Mouse (Mus musculus): ENCODE results near the gene P2rx7. TPM values are rescaled to one million over a fixed set of nuclear protein-coding genes. Genes with fewer than 3 reads are reported as not detected.

P2rx7 gene
- polyA plus RNA-seq, 2 experiments = 1.7 to 3.6 TPM

GRCm38 (mm10) chr5:122726068-122726467, 82.4 kb downstream of the P2rx7 start:
- H3K27ac ChIP-seq (replicated peaks; ENCODE audit: low read depth, low read length) = no peak overlapping the region
- H3K4me1 ChIP-seq (ENCODE audit: control insufficient read depth, insufficient read depth, low read length) = no peaks in the 10 kb centered on the region; the same call in 1 of the 2 replicates
- ATAC-seq (ENCODE audit: low FRiP score, low read depth) = peak; percentile 66; the same call in 1 of the 2 replicates
- H3K9ac ChIP-seq (ENCODE audit: low read depth, low read length, severe bottlenecking) = no peak overlapping the region
- DNase-seq (ENCODE audit: low spot score) = peak; percentile 91
- no peak overlapping the region for H3K4me2 ChIP-seq (replicated peaks; ENCODE audit: low read depth, low read length, severe bottlenecking)
- WGBS = 19% methylated on average over 7 of the region's 7 CpGs
- peaks cover 3% of the 10 kb centered on the region; the same call in 1 of the 2 replicates for H3K36me3 ChIP-seq (ENCODE audit: control insufficient read depth, insufficient read depth, low read length)
- no peak for TF ChIP-seq POLR2A (IDR thresholded peaks at IDR 0.05; ENCODE audit: borderline replicate concordance, extremely low read depth, insufficient read depth, insufficient read length)
- H3K4me3 ChIP-seq (replicated peaks; ENCODE audit: low read length) = no peak overlapping the region
- H3K9me3 ChIP-seq (ENCODE audit: control insufficient read depth, low read length) = no peaks in the 10 kb centered on the region
- no peaks in the 10 kb centered on the region for H3K27me3 ChIP-seq (ENCODE audit: control insufficient read depth, insufficient read depth, low read length)

GRCm38 (mm10) chr5:122726595-122726994, 82.9 kb downstream of the P2rx7 start:
- H3K4me1 ChIP-seq (ENCODE audit: control insufficient read depth, insufficient read depth, low read length) = peaks cover 3% of the 10 kb centered on the region
- H3K27ac ChIP-seq (replicated peaks; ENCODE audit: low read depth, low read length) = no peak overlapping the region
- H3K4me2 ChIP-seq (replicated peaks; ENCODE audit: low read depth, low read length, severe bottlenecking) = no peak overlapping the region
- H3K4me3 ChIP-seq (replicated peaks; ENCODE audit: low read length) = no peak overlapping the region
- peaks cover 3% of the 10 kb centered on the region; the same call in 1 of the 2 replicates for H3K36me3 ChIP-seq (ENCODE audit: control insufficient read depth, insufficient read depth, low read length)
- no peak for TF ChIP-seq POLR2A (IDR thresholded peaks at IDR 0.05; ENCODE audit: borderline replicate concordance, extremely low read depth, insufficient read depth, insufficient read length)
- H3K9ac ChIP-seq (ENCODE audit: low read depth, low read length, severe bottlenecking) = no peak overlapping the region
- 76% methylated on average over 5 of the region's 5 CpGs for WGBS
- no peaks in the 10 kb centered on the region for H3K27me3 ChIP-seq (ENCODE audit: control insufficient read depth, insufficient read depth, low read length)
- H3K9me3 ChIP-seq (ENCODE audit: control insufficient read depth, low read length) = no peaks in the 10 kb centered on the region
- DNase-seq (ENCODE audit: low spot score) (no peak), ATAC-seq (ENCODE audit: low FRiP score, low read depth) (no peak)

GRCm38 (mm10) chr5:122727096-122727495, 83.4 kb downstream of the P2rx7 start:
- 92% methylated on average over 7 of the region's 7 CpGs for WGBS
- DNase-seq (ENCODE audit: low spot score) (no peak), ATAC-seq (ENCODE audit: low FRiP score, low read depth) (no peak)
- Histone ChIP-seq H3K4me3 (replicated peaks; ENCODE audit: low read length) (no peak overlapping the region), H3K27me3 (ENCODE audit: control insufficient read depth, insufficient read depth, low read length) (no peaks in the 10 kb centered on the region), H3K4me2 (replicated peaks; ENCODE audit: low read depth, low read length, severe bottlenecking) (no peak overlapping the region), H3K36me3 (ENCODE audit: control insufficient read depth, insufficient read depth, low read length) (peaks cover 3% of the 10 kb centered on the region; the same call in 1 of the 2 replicates), H3K27ac (replicated peaks; ENCODE audit: low read depth, low read length) (no peak overlapping the region), H3K9me3 (ENCODE audit: control insufficient read depth, low read length) (no peaks in the 10 kb centered on the region), H3K9ac (ENCODE audit: low read depth, low read length, severe bottlenecking) (no peak overlapping the region), H3K4me1 (ENCODE audit: control insufficient read depth, insufficient read depth, low read length) (peaks cover 4% of the 10 kb centered on the region)
- TF ChIP-seq POLR2A (IDR thresholded peaks at IDR 0.05; ENCODE audit: borderline replicate concordance, extremely low read depth, insufficient read depth, insufficient read length) = no peak

GRCm38 (mm10) chr5:122730776-122731175, 87.1 kb downstream of the P2rx7 start:
- no peaks in the 10 kb centered on the region for H3K27me3 ChIP-seq (ENCODE audit: control insufficient read depth, insufficient read depth, low read length)
- ATAC-seq (ENCODE audit: low FRiP score, low read depth) = no peak
- no peak overlapping the region for H3K4me2 ChIP-seq (replicated peaks; ENCODE audit: low read depth, low read length, severe bottlenecking)
- 0 out of 2 replicates have a peak, but pooled peaks cover 3% of the 10 kb centered on the region for H3K36me3 ChIP-seq (ENCODE audit: control insufficient read depth, insufficient read depth, low read length)
- no peak overlapping the region for H3K27ac ChIP-seq (replicated peaks; ENCODE audit: low read depth, low read length)
- DNase-seq (ENCODE audit: low spot score) = no peak
- H3K9ac ChIP-seq (ENCODE audit: low read depth, low read length, severe bottlenecking) = no peak overlapping the region
- H3K4me3 ChIP-seq (replicated peaks; ENCODE audit: low read length) = no peak overlapping the region
- 74% methylated on average over 10 of the region's 10 CpGs for WGBS
- H3K4me1 ChIP-seq (ENCODE audit: control insufficient read depth, insufficient read depth, low read length) = peaks cover 11% of the 10 kb centered on the region
- no peak for TF ChIP-seq POLR2A (IDR thresholded peaks at IDR 0.05; ENCODE audit: borderline replicate concordance, extremely low read depth, insufficient read depth, insufficient read length)
- H3K9me3 ChIP-seq (ENCODE audit: control insufficient read depth, low read length) = no peaks in the 10 kb centered on the region

- H3K9ac ChIP-seq (ENCODE audit: low read depth, low read length, severe bottlenecking) = peak overlapping the region; percentile 7; the same call in 1 of the 2 replicates
Observed at GRCm38 (mm10) chr5:122731321-122731720, 87.6 kb downstream of the P2rx7 start.

More at GRCm38 (mm10) chr5:122731321-122731720, 87.6 kb downstream of the P2rx7 start:
- Histone ChIP-seq H3K4me1 (ENCODE audit: control insufficient read depth, insufficient read depth, low read length) (peaks cover 11% of the 10 kb centered on the region), H3K27me3 (ENCODE audit: control insufficient read depth, insufficient read depth, low read length) (no peaks in the 10 kb centered on the region), H3K27ac (replicated peaks; ENCODE audit: low read depth, low read length) (peak overlapping the region; percentile 40; the same call in 1 of the 2 replicates), H3K9me3 (ENCODE audit: control insufficient read depth, low read length) (no peaks in the 10 kb centered on the region), H3K36me3 (ENCODE audit: control insufficient read depth, insufficient read depth, low read length) (0 out of 2 replicates have a peak, but pooled peaks cover 3% of the 10 kb centered on the region), H3K4me2 (replicated peaks; ENCODE audit: low read depth, low read length, severe bottlenecking) (no peak overlapping the region), H3K4me3 (replicated peaks; ENCODE audit: low read length) (no peak overlapping the region)
- WGBS = 63% methylated on average over 8 of the region's 8 CpGs
- DNase-seq (ENCODE audit: low spot score) (peak; percentile 25), ATAC-seq (ENCODE audit: low FRiP score, low read depth) (no peak)
- TF ChIP-seq POLR2A (IDR thresholded peaks at IDR 0.05; ENCODE audit: borderline replicate concordance, extremely low read depth, insufficient read depth, insufficient read length) = no peak

All from limb, embryonic 14.5 days (tissue).